Mouse (Mus musculus) thymus, adult 2 months (tissue): ENCODE data around the gene Abce1.

Experiments used
- CTCF ChIP-seq: fragments of 200-500 bp; IDR thresholded peaks from 2 replicates; pipeline ENCODE4 v1.5.1; 2012; ENCODE audit warnings: mild to moderate bottlenecking, control low read depth, low read length, moderate library complexity, borderline replicate concordance; ENCODE audit not compliant: control insufficient read depth, poor library complexity, insufficient read depth; ENCODE audit errors: extremely low read depth
- POLR2A ChIP-seq: fragments of 200-500 bp; IDR thresholded peaks from 2 replicates; pipeline ENCODE4 v1.6.1; 2012; ENCODE audit warnings: mild to moderate bottlenecking, low read length, control low read depth, moderate library complexity; ENCODE audit not compliant: control insufficient read depth, poor library complexity, insufficient read depth; ENCODE audit errors: extremely low read depth

- TF ChIP-seq CTCF: no peak
- no peak for TF ChIP-seq POLR2A
Measured at GRCm38 (mm10) chr8:79706687-79707086, 4.9 kb downstream of the Abce1 start.
